Mouse (Mus musculus) liver, embryonic 14.5 days (tissue): Measurements from ENCODE around the gene Tmprss11f. TPM values are rescaled to one million over a fixed set of nuclear protein-coding genes. Genes with fewer than 3 reads are reported as not detected.
"Not testable (repeated sequence)": the region's sequence is repeated elsewhere in the genome, so short reads cannot be mapped to it uniquely, and the experiment has no call there.

Experiments
- ATAC-seq: fragments of 200-750 bp; cut with Nextera tagmentation; 2 replicates; pipeline ENCODE4 v1.8.0; 2017; ENCODE audit warnings: moderate number of reproducible peaks, mild to moderate bottlenecking, moderate library complexity; ENCODE audit not compliant: insufficient read depth
- DNase-seq, 3 experiments: peaks; one replicate each; pipeline ENCODE4 v3.0.0-alpha.2; 2012 to 2013; ENCODE audit warnings: low read depth in 3 of 3, low spot score in 3 of 3
- H3K27ac ChIP-seq: fragments of 300-500 bp; sonication (generic); 2 replicates; pipeline ENCODE4 v1.5.1; 2014; ENCODE audit warnings: moderate library complexity, mild to moderate bottlenecking, control low read depth, inconsistent platforms
- H3K27me3 ChIP-seq: fragments of 300-500 bp; sonication (generic); 2 replicates; pipeline ENCODE4 v1.6.1; 2014; ENCODE audit warnings: mild to moderate bottlenecking, low read length, moderate library complexity; ENCODE audit not compliant: control insufficient read depth, insufficient read depth
- H3K36me3 ChIP-seq: fragments of 300-500 bp; sonication (generic); replicated peaks from 2 replicates; pipeline ENCODE4 v1.6.1; 2014; ENCODE audit warnings: low read depth; ENCODE audit not compliant: control insufficient read depth, insufficient read depth
- H3K4me1 ChIP-seq, 2 experiments: fragments of 200-500 bp in 1 of 2; fragments of 300-500 bp in 1 of 2; sonication (generic) in 1 of 2; replicated peaks; 2 replicates each; pipeline ENCODE4 v1.6.1; 2012 to 2014; ENCODE audit warnings: antibody characterized with exemption in 1 of 2, inconsistent platforms in 1 of 2, low read length in 1 of 2; ENCODE audit not compliant: control insufficient read depth in 2 of 2, insufficient read depth in 2 of 2
- H3K4me2 ChIP-seq: fragments of 300-500 bp; sonication (generic); 2 replicates; pipeline ENCODE4 v1.6.1; 2014; ENCODE audit warnings: low read depth, mild to moderate bottlenecking, control low read depth, moderate library complexity
- H3K4me3 ChIP-seq, 2 experiments: fragments of 200-500 bp in 1 of 2; fragments of 300-500 bp in 1 of 2; sonication (generic) in 1 of 2; 2 replicates each; pipeline ENCODE4 v1.5.1; 2012 to 2014; ENCODE audit warnings: low read depth in 2 of 2, low read length in 2 of 2, mild to moderate bottlenecking in 2 of 2, control low read depth in 1 of 2, inconsistent platforms in 1 of 2, moderate library complexity in 1 of 2; ENCODE audit not compliant: insufficient read depth in 1 of 2
- H3K9ac ChIP-seq: fragments of 300-500 bp; sonication (generic); replicated peaks from 2 replicates; pipeline ENCODE4 v1.6.1; 2014; ENCODE audit warnings: mild to moderate bottlenecking, control low read depth, moderate library complexity
- H3K9me3 ChIP-seq: fragments of 300-500 bp; sonication (generic); 2 replicates; pipeline ENCODE4 v1.6.1; 2016; ENCODE audit warnings: low read length, mixed read lengths; ENCODE audit not compliant: control insufficient read depth
- CTCF ChIP-seq: IDR thresholded peaks from 2 replicates; pipeline ENCODE4 v1.5.1; 2016; ENCODE audit warnings: antibody characterized with exemption, low read depth, control low read depth
- EP300 ChIP-seq: IDR thresholded peaks from 2 replicates; pipeline ENCODE4 v1.6.1; 2016; ENCODE audit warnings: antibody characterized with exemption, low read depth
- WGBS: fragments of 180-500 bp; shearing (Covaris S2); extraction: QIAGEN DNeasy Blood & Tissue Kit; methylation state at CpG from one replicate; pipeline ENCODE4 v1.1.7; 2014; ENCODE audit not compliant: insufficient replicate concordance; 5-methylcytosine and 5-hydroxymethylcytosine counted together
- polyA plus RNA-seq, 2 experiments: library from polyadenylated mRNA; depleted of rRNA in 1 of 2; stranded (reverse) in 1 of 2; unstranded in 1 of 2; fragments of >200 nt; fragmentation: Nextera tagmentation in 1 of 2; extraction: Ambion mirVana in 1 of 2; gene quantifications; 2 replicates each; pipeline versions ENCODE4 v1.2.1 to v1.2.3; 2012 to 2014

Gene Tmprss11f
- not detected in 2 replicates for polyA plus RNA-seq (2012; rRNA removed)
- polyA plus RNA-seq (2014; fragmentation: Nextera tagmentation; extraction: Ambion mirVana), result not detected in 2 replicates

DNA sequence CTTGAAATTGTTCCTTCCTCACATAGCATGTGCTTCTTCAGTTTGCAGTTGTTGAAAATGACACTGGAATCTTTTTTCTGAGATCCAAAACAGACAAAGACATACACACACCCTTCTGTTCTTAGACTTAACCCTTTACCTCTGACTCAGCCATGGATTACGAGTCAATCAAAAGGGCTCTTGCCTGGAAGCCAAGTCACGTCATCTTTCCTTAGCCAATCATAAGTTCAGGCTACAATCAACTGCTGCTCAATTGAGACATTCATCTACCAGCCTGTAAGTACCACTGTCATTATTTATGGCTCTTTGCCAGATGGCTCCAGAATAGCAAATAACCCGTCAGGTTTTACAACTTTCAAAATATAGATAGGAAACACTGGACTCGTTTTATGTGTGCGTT, at the start of gene Tmprss11f:
Gene Tmprss11f (minus strand): TSS at position 101 of the 400 bp plus-strand sequence.
- H3K27me3 ChIP-seq, result no peaks in the 10 kb centered on the region
- H3K4me2 ChIP-seq, result no peak within 1 kb of the TSS
- no peaks in the 10 kb centered on the region for H3K4me1 ChIP-seq
- H3K4me3 ChIP-seq, result no peak within 1 kb of the TSS
- no peak within 1 kb of the TSS for H3K27ac ChIP-seq
- H3K36me3 ChIP-seq, result no peaks in the 10 kb centered on the region
- DNase-seq (no peak), ATAC-seq (no peak)
- no peak within 1 kb of the TSS for H3K9ac ChIP-seq
- H3K9me3 ChIP-seq, result no peaks in the 10 kb centered on the region
- WGBS, result 52% methylated on average over 5 of the region's 5 CpGs
- TF ChIP-seq CTCF, result no peak
- no peak for TF ChIP-seq EP300

GRCm38 (mm10) chr5:86676262-86676661, 44.0 kb upstream of the Tmprss11f start, which contains the start of gene Tmprss11b:
Tmprss11b (minus strand) TSS chr5:86676362.
- Histone ChIP-seq H3K4me1 (no peaks in the 10 kb centered on the region), H3K36me3 (no peaks in the 10 kb centered on the region), H3K9ac (no peak within 1 kb of the TSS), H3K4me2 (no peak within 1 kb of the TSS), H3K27ac (no peak within 1 kb of the TSS), H3K9me3 (no peaks in the 10 kb centered on the region), H3K4me3 (no peak within 1 kb of the TSS), H3K27me3 (no peaks in the 10 kb centered on the region)
- DNase-seq (no peak), ATAC-seq (no peak)
- WGBS, result 53% methylated on average over 5 of the region's 5 CpGs
- TF ChIP-seq EP300, result no peak
- no peak for TF ChIP-seq CTCF

- H3K9me3 ChIP-seq, H3K4me3 ChIP-seq: not testable (repeated sequence)
These were observed 17.0 kb upstream of the Tmprss11f start for GRCm38 (mm10) chr5:86649185-86649584.

DNA sequence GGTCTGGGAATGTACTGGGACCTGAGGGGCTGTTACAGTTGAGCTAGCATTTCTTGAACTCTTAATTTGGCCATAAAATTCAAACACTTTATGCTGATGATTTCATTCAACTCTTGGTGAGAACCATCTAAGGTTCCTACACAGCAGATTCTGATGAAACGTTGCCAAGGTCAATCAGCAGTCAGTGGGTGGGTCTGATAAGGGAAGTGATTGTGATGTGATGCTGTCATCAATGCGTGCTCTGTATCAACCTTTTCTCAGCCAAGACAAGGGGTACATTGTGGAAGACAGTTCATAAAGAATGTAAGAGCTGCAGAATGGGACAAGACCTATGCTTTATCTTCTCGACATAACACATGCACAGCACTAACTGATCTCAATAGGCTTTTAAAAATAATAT, 8.6 kb upstream of the Tmprss11f start:
- Histone ChIP-seq H3K27ac (no peak overlapping the region), H3K4me2 (no peak overlapping the region), H3K9ac (no peak overlapping the region), H3K27me3 (no peaks in the 10 kb centered on the region), H3K9me3 (no peaks in the 10 kb centered on the region), H3K4me1 (no peaks in the 10 kb centered on the region), H3K36me3 (no peaks in the 10 kb centered on the region), H3K4me3 (no peak overlapping the region)
- ATAC-seq (no peak), DNase-seq (no peak)
- WGBS, result 35% methylated on average over 3 of the region's 3 CpGs
- TF ChIP-seq CTCF (no peak), EP300 (no peak)

More at GRCm38 (mm10) chr5:86649185-86649584, 17.0 kb upstream of the Tmprss11f start:
- H3K27me3 ChIP-seq, H3K9ac ChIP-seq, H3K36me3 ChIP-seq, H3K4me1 ChIP-seq, H3K4me2 ChIP-seq, DNase-seq, ATAC-seq, H3K27ac ChIP-seq: not testable (repeated sequence)
- 24% methylated on average over 4 of the region's 4 CpGs for WGBS

GRCm38 (mm10) chr5:86630700-86631099, 1.5 kb downstream of the Tmprss11f start:
- Histone ChIP-seq H3K9me3 (no peaks in the 10 kb centered on the region), H3K4me3 (no peak overlapping the region), H3K27ac (no peak overlapping the region), H3K4me1 (no peaks in the 10 kb centered on the region), H3K27me3 (no peaks in the 10 kb centered on the region), H3K36me3 (no peaks in the 10 kb centered on the region), H3K9ac (no peak overlapping the region), H3K4me2 (no peak overlapping the region)
- TF ChIP-seq CTCF, result no peak
- DNase-seq, result no peak
- WGBS, result 57% methylated on average over 2 of the region's 2 CpGs
- ATAC-seq, result no peak
